Mouse (Mus musculus) CH12.LX (cell line): Measurements from ENCODE around the gene 4933417A18Rik. TPM values are rescaled to one million over a fixed set of nuclear protein-coding genes. Genes with fewer than 3 reads are reported as not detected.

ENCODE experiments used
- DNase-seq: peaks from one replicate; pipeline ENCODE4 v3.0.0-alpha.2; 2013; ENCODE audit errors: extremely low read depth
- H3K27ac ChIP-seq: 2 replicates; pipeline ENCODE4 v1.5.1; 2012; ENCODE audit warnings: low read depth, mild to moderate bottlenecking, control low read depth, moderate library complexity; ENCODE audit not compliant: insufficient read depth
- H3K27me3 ChIP-seq: replicated peaks from 2 replicates; pipeline ENCODE3; 2012; ENCODE audit warnings: inconsistent platforms
- H3K36me3 ChIP-seq, 2 experiments: replicated peaks in 1 of 2; 2 replicates each; pipeline versions ENCODE3 to v1.6.1; 2012; ENCODE audit warnings: inconsistent platforms in 1 of 2, low read length in 1 of 2, mild to moderate bottlenecking in 1 of 2, mixed read lengths in 1 of 2, moderate library complexity in 1 of 2; ENCODE audit not compliant: control insufficient read depth in 1 of 2, insufficient read depth in 1 of 2
- H3K4me1 ChIP-seq, 2 experiments: 2 replicates each; pipeline ENCODE4 v1.6.1; 2012; ENCODE audit warnings: inconsistent platforms in 1 of 2, moderate library complexity in 1 of 2; ENCODE audit not compliant: insufficient read depth in 2 of 2, control insufficient read depth in 1 of 2
- H3K4me2 ChIP-seq: 2 replicates; pipeline ENCODE4 v1.6.1; 2012; ENCODE audit warnings: low read depth, mild to moderate bottlenecking, control low read depth; ENCODE audit not compliant: poor library complexity, insufficient read depth, severe bottlenecking
- H3K4me3 ChIP-seq, 3 experiments: fragments of 150-350 bp in 1 of 3; sonication (generic) in 1 of 3; replicated peaks in 1 of 3; 2 replicates each; pipeline versions ENCODE3 to v1.5.1; 2011 to 2012; ENCODE audit warnings: low read depth in 2 of 3, low read length in 2 of 3, mild to moderate bottlenecking in 2 of 3, moderate library complexity in 2 of 3, control low read depth in 1 of 3, improper control_type of control experiment in 1 of 3, inconsistent platforms in 1 of 3, mixed read lengths in 1 of 3; ENCODE audit not compliant: poor library complexity in 1 of 3
- H3K79me2 ChIP-seq: replicated peaks from 2 replicates; pipeline ENCODE4 v1.6.1; 2012; ENCODE audit warnings: mild to moderate bottlenecking, moderate library complexity; ENCODE audit not compliant: control insufficient read depth, poor library complexity, insufficient read depth, severe bottlenecking; ENCODE audit errors: extremely low read depth
- H3K9ac ChIP-seq: 2 replicates; pipeline ENCODE4 v1.6.1; 2012; ENCODE audit warnings: low read depth, mild to moderate bottlenecking, control low read depth, moderate library complexity; ENCODE audit not compliant: insufficient read depth
- H3K9me3 ChIP-seq: replicated peaks from 2 replicates; pipeline ENCODE3; 2012; ENCODE audit warnings: low read length, inconsistent platforms, mixed read lengths
- BHLHE40 ChIP-seq: IDR thresholded peaks from 2 replicates; pipeline ENCODE4 v1.6.1; 2011; ENCODE audit warnings: mild to moderate bottlenecking, low read depth, low read length, improper control_type of control experiment
- CHD1 ChIP-seq: IDR thresholded peaks from 2 replicates; pipeline ENCODE4 v1.6.1; 2012; ENCODE audit warnings: low read depth, low read length, improper control_type of control experiment, inconsistent platforms
- CHD2 ChIP-seq: IDR thresholded peaks from 2 replicates; pipeline ENCODE4 v1.6.1; 2011; ENCODE audit warnings: low read length, improper control_type of control experiment
- E2F4 ChIP-seq: IDR thresholded peaks from 2 replicates; pipeline ENCODE4 v1.6.1; 2011; ENCODE audit warnings: low read depth, low read length, improper control_type of control experiment; ENCODE audit not compliant: insufficient replicate concordance
- HCFC1 ChIP-seq: IDR thresholded peaks from 2 replicates; pipeline ENCODE4 v1.6.1; 2012; ENCODE audit warnings: low read depth, mild to moderate bottlenecking, inconsistent platforms, low read length, improper control_type of control experiment
- IRF4 ChIP-seq: IDR thresholded peaks from 2 replicates; pipeline ENCODE4 v1.6.1; 2014; ENCODE audit warnings: low read depth, mild to moderate bottlenecking, inconsistent platforms, low read length, improper control_type of control experiment
- JUN ChIP-seq: IDR thresholded peaks from 2 replicates; pipeline ENCODE4 v1.6.1; 2011; ENCODE audit warnings: low read depth, mild to moderate bottlenecking, low read length, improper control_type of control experiment, moderate library complexity; ENCODE audit not compliant: insufficient read depth
- KAT2A ChIP-seq: IDR thresholded peaks from 2 replicates; pipeline ENCODE4 v1.6.1; 2012; ENCODE audit warnings: low read length, improper control_type of control experiment, inconsistent platforms; ENCODE audit not compliant: insufficient replicate concordance
- MAFK ChIP-seq: IDR thresholded peaks from 2 replicates; pipeline ENCODE4 v1.6.1; 2011; ENCODE audit warnings: low read length, improper control_type of control experiment; ENCODE audit not compliant: insufficient replicate concordance
- MAX ChIP-seq: IDR thresholded peaks from 2 replicates; pipeline ENCODE4 v1.6.1; 2011; ENCODE audit warnings: low read length, improper control_type of control experiment
- MAZ ChIP-seq: IDR thresholded peaks from 2 replicates; pipeline ENCODE4 v1.6.1; 2012; ENCODE audit warnings: low read depth, mild to moderate bottlenecking, inconsistent platforms, low read length, improper control_type of control experiment, moderate library complexity
- MXI1 ChIP-seq: IDR thresholded peaks from 2 replicates; pipeline ENCODE4 v1.6.1; 2011; ENCODE audit warnings: mild to moderate bottlenecking, low read depth, low read length, improper control_type of control experiment
- MYC ChIP-seq: IDR thresholded peaks from 2 replicates; pipeline ENCODE4 v1.6.1; 2011; ENCODE audit warnings: low read depth, mild to moderate bottlenecking, improper control_type of control experiment, low read length
- NRF1 ChIP-seq: IDR thresholded peaks from 2 replicates; pipeline ENCODE4 v1.6.1; 2014; ENCODE audit warnings: low read depth, mild to moderate bottlenecking, inconsistent platforms, low read length, improper control_type of control experiment, moderate library complexity
- PAX5 ChIP-seq: IDR thresholded peaks from 2 replicates; pipeline ENCODE4 v1.6.1; 2012; ENCODE audit warnings: low read length, inconsistent platforms, mixed read lengths
- RCOR1 ChIP-seq: conservative IDR thresholded peaks from 2 replicates; pipeline ENCODE4 v1.6.1; 2012; ENCODE audit warnings: low read depth, mild to moderate bottlenecking, inconsistent platforms, low read length, improper control_type of control experiment
- SIN3A ChIP-seq: IDR thresholded peaks from 2 replicates; pipeline ENCODE4 v1.6.1; 2012; ENCODE audit warnings: low read length, improper control_type of control experiment, inconsistent platforms
- SMC3 ChIP-seq: IDR thresholded peaks from 2 replicates; pipeline ENCODE4 v1.6.1; 2011; ENCODE audit warnings: low read depth, low read length, improper control_type of control experiment
- TBP ChIP-seq: conservative IDR thresholded peaks from 2 replicates; pipeline ENCODE4 v1.6.1; 2011; ENCODE audit warnings: low read depth, low read length, improper control_type of control experiment
- TCF12 ChIP-seq: IDR thresholded peaks from 2 replicates; pipeline ENCODE4 v1.6.1; 2014; ENCODE audit warnings: low read depth, mild to moderate bottlenecking, inconsistent platforms, low read length, improper control_type of control experiment
- USF1 ChIP-seq: IDR thresholded peaks from 2 replicates; pipeline ENCODE4 v1.6.1; 2014; ENCODE audit warnings: low read depth, mild to moderate bottlenecking, inconsistent platforms, low read length, improper control_type of control experiment
- USF2 ChIP-seq: conservative IDR thresholded peaks from 2 replicates; pipeline ENCODE4 v1.6.1; 2011; ENCODE audit warnings: low read depth, low read length, improper control_type of control experiment
- ZMIZ1 ChIP-seq: IDR thresholded peaks from 2 replicates; pipeline ENCODE4 v1.6.1; 2012; ENCODE audit warnings: low read depth, mild to moderate bottlenecking, inconsistent platforms, low read length, improper control_type of control experiment
- dilution Hi-C: fragments of 300-500 bp; cut with MboI; formaldehyde crosslinking; loops from 2 replicates; pipeline ENCODE4 v1.14.3; 2020; ENCODE audit warnings: low sequenced_read_pairs; ENCODE audit not compliant: extremely low pct_unique_long_range_greater_than_20kb, extremely low pct_ligation_motif_present
- in situ Hi-C: fragments of 300-500 bp; cut with MboI; formaldehyde crosslinking; loops from 3 replicates; pipeline ENCODE4 v1.14.3; 2019; ENCODE audit warnings: low sequenced_read_pairs, low pct_ligation_motif_present, low pct_unique_long_range_greater_than_20kb, mixed read lengths
- polyA plus RNA-seq: library from polyadenylated mRNA; unstranded; fragments of >175 nt; gene quantifications from 2 replicates; pipeline ENCODE4 v1.2.1, GENCODE M21; 2012; ENCODE audit warnings: low read depth; ENCODE audit not compliant: insufficient read length
- total RNA-seq, 2 experiments: library from RNA; depleted of rRNA; stranded (reverse); fragments of 300-350 nt in 1 of 2; fragments of >200 nt in 1 of 2; gene quantifications; 2 replicates each; pipeline ENCODE4 v1.2.3; 2012 to 2014

Gene 4933417A18Rik
- total and polyA plus RNA-seq, 3 experiments = not detected

DNA sequence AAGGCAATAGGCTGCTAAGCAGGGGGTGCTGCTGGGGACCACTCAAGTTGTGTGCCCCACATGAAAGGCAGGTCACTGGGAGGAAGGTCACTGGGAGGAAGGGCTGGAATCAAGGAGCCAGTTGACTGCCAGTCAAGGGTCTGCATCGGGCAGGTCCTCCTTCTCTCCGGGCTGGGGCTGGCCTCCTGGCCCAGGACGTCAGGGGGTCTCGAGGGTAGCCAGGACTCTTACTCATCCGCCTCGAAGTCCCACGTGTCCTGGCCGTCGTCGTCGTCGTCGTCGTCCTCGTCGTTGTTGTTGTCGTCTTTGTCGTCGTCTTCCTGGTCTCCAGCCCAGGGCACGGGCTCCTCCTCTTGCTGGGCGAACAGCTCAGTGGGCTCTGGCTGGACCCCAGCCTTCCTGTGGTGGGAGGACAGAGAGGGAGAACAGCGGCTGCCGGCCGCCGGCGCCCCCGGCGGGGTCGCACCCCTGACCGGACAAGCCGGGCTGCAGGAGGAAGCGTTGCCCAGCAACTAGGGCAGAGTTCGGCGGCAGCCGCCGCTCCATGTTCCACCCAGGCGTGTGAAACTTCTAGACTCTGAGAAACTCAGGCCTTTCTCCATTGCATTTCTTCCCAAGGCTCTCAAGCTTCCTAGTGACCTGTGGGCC lies 7.6 kb upstream of the 4933417A18Rik start:
- in situ Hi-C loops = no loop called here
- Histone ChIP-seq H3K4me3 (no peak overlapping the region), H3K27me3 (no peaks in the 10 kb centered on the region), H3K9me3 (no peaks in the 10 kb centered on the region), H3K36me3 (no peaks in the 10 kb centered on the region), H3K79me2 (no peaks in the 10 kb centered on the region), H3K4me2 (no peak overlapping the region), H3K4me1 (no peaks in the 10 kb centered on the region), H3K27ac (no peak overlapping the region), H3K9ac (no peak overlapping the region)
- DNase-seq = no peak
- no peak for TF ChIP-seq E2F4
- no peak for TF ChIP-seq USF1
- no peak for TF ChIP-seq TCF12
- no peak for TF ChIP-seq RCOR1
- no peak for TF ChIP-seq KAT2A
- TF ChIP-seq ZMIZ1 = no peak
- TF ChIP-seq USF2 = no peak
- no peak for TF ChIP-seq SMC3
- TF ChIP-seq MYC = no peak
- no peak for TF ChIP-seq MXI1
- TF ChIP-seq PAX5 = no peak
- TF ChIP-seq SIN3A = no peak
- TF ChIP-seq MAFK = no peak
- TF ChIP-seq CHD2 = no peak
- dilution Hi-C loops = no loop called here

DNA sequence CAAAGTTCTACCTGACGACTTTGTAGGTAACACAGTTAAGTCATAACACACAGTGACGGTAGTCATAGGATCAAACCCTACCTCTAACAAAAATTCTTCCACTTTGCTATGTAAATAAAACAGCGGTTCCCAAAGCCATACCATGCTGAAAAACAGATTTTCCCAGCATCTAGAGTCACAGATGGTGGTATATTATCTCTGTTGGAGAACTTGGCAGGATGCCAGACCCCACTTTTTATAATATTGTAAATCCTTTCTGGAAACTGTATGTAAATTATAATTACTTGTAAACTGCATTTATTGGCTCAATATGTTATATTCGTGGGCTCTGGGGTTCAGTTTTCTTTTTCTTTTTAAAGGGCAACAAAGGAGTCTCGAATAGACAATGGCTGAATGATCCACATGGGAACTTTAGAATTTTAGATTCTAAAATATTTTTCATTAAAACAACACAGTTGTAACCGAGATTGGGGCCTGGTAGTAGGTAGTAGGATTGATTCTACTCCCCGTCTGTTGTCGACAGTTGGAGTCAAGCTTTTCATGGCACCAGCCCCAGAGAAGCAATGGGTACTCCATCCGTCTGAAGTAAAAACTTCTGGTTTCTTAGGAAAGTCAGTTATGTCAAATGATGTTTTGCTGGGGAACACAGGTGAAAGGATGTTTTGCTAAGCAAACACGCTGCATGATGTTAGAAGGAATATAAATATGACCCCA lies 10.9 kb downstream of the 4933417A18Rik start:
- DNase-seq = no peak
- in situ Hi-C loops = no loop called here
- Histone ChIP-seq H3K4me3 (no peak overlapping the region), H3K9ac (no peak overlapping the region), H3K9me3 (no peaks in the 10 kb centered on the region), H3K27ac (no peak overlapping the region), H3K36me3 (no peaks in the 10 kb centered on the region), H3K27me3 (no peaks in the 10 kb centered on the region), H3K4me2 (no peak overlapping the region), H3K4me1 (no peaks in the 10 kb centered on the region), H3K79me2 (no peaks in the 10 kb centered on the region)
- dilution Hi-C loops = no loop called here
- TF ChIP-seq JUN (no peak), BHLHE40 (no peak), TBP (no peak), MAZ (no peak), USF1 (no peak), CHD1 (no peak), E2F4 (no peak), SIN3A (no peak), NRF1 (no peak), MAX (no peak), HCFC1 (no peak), IRF4 (no peak)
